Mouse (Mus musculus) urinary bladder, postnatal 10 days (tissue): ENCODE results near the gene Wdr31.

ENCODE experiments used
- DNase-seq: peaks from one replicate; pipeline ENCODE4 v3.0.0; 2022; ENCODE audit warnings: low spot score

The Wdr31 gene

GRCm38 (mm10) chr4:62470598-62471051, at the start of gene Wdr31:
Gene Wdr31 (minus strand): TSS chr4:62470896.
- DNase-seq, result no peak

GRCm38 (mm10) chr4:62519849-62520233, 49.1 kb upstream of the Wdr31 start, which contains the start of gene Alad:
Gene Alad (minus strand): TSS chr4:62519918.
- DNase-seq, result peak; percentile 57

- no peak for DNase-seq
Observed at GRCm38 (mm10) chr4:62519122-62519848, 48.6 kb upstream of the Wdr31 start.

GRCm38 (mm10) chr4:62518416-62519121, 47.9 kb upstream of the Wdr31 start:
- no peak for DNase-seq

- DNase-seq, result no peak
Observed at GRCm38 (mm10) chr4:62517538-62518415, 47.1 kb upstream of the Wdr31 start.

- DNase-seq, result no peak
Observed at GRCm38 (mm10) chr4:62517046-62517445, 46.4 kb upstream of the Wdr31 start.

- DNase-seq, result no peak
Observed at GRCm38 (mm10) chr4:62516579-62516978, 45.9 kb upstream of the Wdr31 start.

- no peak for DNase-seq
Observed at GRCm38 (mm10) chr4:62516079-62516478, 45.4 kb upstream of the Wdr31 start.

- no peak for DNase-seq
Observed at GRCm38 (mm10) chr4:62515490-62515889, 44.8 kb upstream of the Wdr31 start.

- no peak for DNase-seq
Observed at GRCm38 (mm10) chr4:62514995-62515394, 44.3 kb upstream of the Wdr31 start.

GRCm38 (mm10) chr4:62513998-62514506, 43.4 kb upstream of the Wdr31 start:
- no peak for DNase-seq

GRCm38 (mm10) chr4:62509946-62510345, 39.2 kb upstream of the Wdr31 start:
- DNase-seq, result no peak

- DNase-seq, result no peak
Observed at GRCm38 (mm10) chr4:62508839-62509238, 38.1 kb upstream of the Wdr31 start.

GRCm38 (mm10) chr4:62506798-62507197, 36.1 kb upstream of the Wdr31 start:
- DNase-seq, result no peak

GRCm38 (mm10) chr4:62505991-62506390, 35.3 kb upstream of the Wdr31 start:
- DNase-seq, result no peak

GRCm38 (mm10) chr4:62503374-62503970, 32.8 kb upstream of the Wdr31 start, which contains the start of gene Hdhd3:
Gene Hdhd3 (minus strand): TSS chr4:62503467.
- no peak for DNase-seq

GRCm38 (mm10) chr4:62502969-62503368, 32.3 kb upstream of the Wdr31 start:
- no peak for DNase-seq

- peak; percentile 60 for DNase-seq
Observed at GRCm38 (mm10) chr4:62501964-62502732, 31.5 kb upstream of the Wdr31 start.

- no peak for DNase-seq
Observed at GRCm38 (mm10) chr4:62501534-62501933, 30.8 kb upstream of the Wdr31 start.

GRCm38 (mm10) chr4:62500799-62501198, 30.1 kb upstream of the Wdr31 start:
- no peak for DNase-seq

- DNase-seq, result no peak
Observed at GRCm38 (mm10) chr4:62496815-62497214, 26.1 kb upstream of the Wdr31 start.
